In the genomic region with DNA sequence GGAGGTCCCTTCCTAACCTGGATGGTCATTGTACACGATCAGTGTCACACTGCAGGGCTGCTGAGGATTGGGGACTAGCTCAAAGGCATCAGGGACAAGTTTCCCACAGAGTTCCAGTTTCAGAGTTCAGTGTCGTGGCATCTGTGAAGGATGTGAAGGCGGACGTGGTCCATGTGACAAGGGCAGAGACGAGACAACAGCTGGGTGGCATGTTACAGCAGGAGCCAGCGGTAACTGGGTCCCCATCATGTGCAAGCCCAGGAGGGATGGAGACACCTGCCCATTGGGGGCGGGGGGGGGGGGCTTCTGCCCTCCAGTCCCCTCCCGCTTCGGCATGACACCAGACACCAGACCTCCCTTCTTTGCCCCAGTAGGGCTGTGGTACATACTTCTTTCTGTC, we compare ENCODE assay signal across 29 mouse cellular contexts.
A peak's percentile ranks its signal among the peaks of the same experiment; 100 is the strongest.
DNase-seq lines count a peak whose midpoint lies in the region; ATAC-seq lines count a peak whose summit lies in the region.
"Had no signal": no experiment of that assay in that cellular context is flagged by ENCODE, and none has a peak within 500 bp of the region (broad histone marks: within the 10 kb centered on the region; RNA-seq: fewer than 3 reads in every experiment).

No protein-coding gene starts in this region.

- H3K36me3 ChIP-seq in forebrain, embryonic 11.5 days (ENCODE audit: control insufficient read depth, insufficient read depth, low read length), result no peaks in the 10 kb centered on the region
- H3K36me3 ChIP-seq in forebrain, embryonic 14.5 days (ENCODE audit: control insufficient read depth, insufficient read depth, low read length), result no peaks in the 10 kb centered on the region
- no peaks in the 10 kb centered on the region for H3K36me3 ChIP-seq in lung, embryonic 15.5 days
- H3K36me3 ChIP-seq in limb, embryonic 11.5 days (ENCODE audit: control insufficient read depth, insufficient read depth, low read length), result no peaks in the 10 kb centered on the region
- H3K36me3 ChIP-seq: embryonic facial prominence, embryonic 15.5 days; forebrain, embryonic 12.5 days; heart, embryonic 12.5 days; heart, embryonic 15.5 days had no signal

- H3K4me2 ChIP-seq in forebrain, embryonic 11.5 days (ENCODE audit: low read depth, low read length, severe bottlenecking), result no peak overlapping the region
- no peak overlapping the region for H3K4me2 ChIP-seq in forebrain, embryonic 14.5 days (ENCODE audit: low read length)
- H3K4me2 ChIP-seq in lung, embryonic 15.5 days, result no peak overlapping the region
- no peak overlapping the region for H3K4me2 ChIP-seq in limb, embryonic 11.5 days (ENCODE audit: low read depth, severe bottlenecking)
- H3K4me2 ChIP-seq: embryonic facial prominence, embryonic 15.5 days; forebrain, embryonic 12.5 days; heart, embryonic 12.5 days; heart, embryonic 15.5 days; hindbrain, embryonic 14.5 days had no signal

- no peak overlapping the region for H3K4me3 ChIP-seq in forebrain, embryonic 11.5 days (ENCODE audit: low read depth, low read length)
- H3K4me3 ChIP-seq in forebrain, embryonic 14.5 days (ENCODE audit: low read depth, low read length), result no peak overlapping the region
- no peak overlapping the region for H3K4me3 ChIP-seq in lung, embryonic 15.5 days
- no peak overlapping the region for H3K4me3 ChIP-seq in limb, embryonic 11.5 days (ENCODE audit: low read depth, low read length)
- H3K4me3 ChIP-seq: embryonic facial prominence, embryonic 15.5 days; forebrain, embryonic 12.5 days; gastrocnemius, adult 2 months; heart, embryonic 12.5 days; heart, embryonic 15.5 days had no signal

- H3K4me1 ChIP-seq in forebrain, embryonic 11.5 days (replicated peaks; ENCODE audit: control insufficient read depth, insufficient read depth, low read length), result no peaks in the 10 kb centered on the region
- no peaks in the 10 kb centered on the region; the same call in 1 of the 2 replicates for H3K4me1 ChIP-seq in forebrain, embryonic 14.5 days (ENCODE audit: control insufficient read depth, insufficient read depth, low read length)
- peaks cover 20% of the 10 kb centered on the region for H3K4me1 ChIP-seq in lung, embryonic 15.5 days
- peaks cover 10% of the 10 kb centered on the region; the same call in 1 of the 2 replicates for H3K4me1 ChIP-seq in limb, embryonic 11.5 days (ENCODE audit: control insufficient read depth, insufficient read depth, low read length)

- peak; percentile 41 for DNase-seq in forebrain, embryonic 11.5 days (ENCODE audit: low spot score)
- DNase-seq in forebrain, embryonic 14.5 days (ENCODE audit: low spot score), result no peak
- no peak for DNase-seq in lung, postnatal 10 days
- no peak for DNase-seq in limb, embryonic 11.5 days (ENCODE audit: low spot score)
- no peak for DNase-seq in thymus, postnatal 14 days
- DNase-seq: adrenal gland, adult 8-10 months; adrenal gland, postnatal 25 days; cerebellum, adult 11-12 months; cerebellum, adult 8-10 months; cerebellum, postnatal 10 days; cerebellum, postnatal 36 days; gastrocnemius, adult 2 months; gastrocnemius, postnatal 14 days; heart, adult 11 months; heart, postnatal 10 days; heart, postnatal 4 days had no signal

- H3K9ac ChIP-seq in forebrain, embryonic 11.5 days (ENCODE audit: low read length), result no peak overlapping the region
- H3K9ac ChIP-seq in forebrain, embryonic 14.5 days (ENCODE audit: low read length), result no peak overlapping the region
- no peak overlapping the region for H3K9ac ChIP-seq in lung, embryonic 15.5 days
- no peak overlapping the region for H3K9ac ChIP-seq in limb, embryonic 11.5 days (ENCODE audit: low read length)
- H3K9ac ChIP-seq: embryonic facial prominence, embryonic 15.5 days; forebrain, embryonic 12.5 days; heart, embryonic 12.5 days; heart, embryonic 15.5 days; hindbrain, embryonic 14.5 days had no signal

- 79% methylated on average over 9 of the region's 9 CpGs for WGBS in forebrain, embryonic 11.5 days
- 89% methylated on average over 8 of the region's 9 CpGs for WGBS in forebrain, embryonic 14.5 days
- WGBS in lung, embryonic 15.5 days, result 68% methylated on average over 9 of the region's 9 CpGs
- WGBS in limb, embryonic 11.5 days, result 62% methylated on average over 9 of the region's 9 CpGs

- no peaks in the 10 kb centered on the region for H3K9me3 ChIP-seq in forebrain, embryonic 11.5 days (ENCODE audit: control insufficient read depth, low read length)
- no peaks in the 10 kb centered on the region for H3K9me3 ChIP-seq in forebrain, embryonic 14.5 days (replicated peaks; ENCODE audit: control insufficient read depth, low read length)
- no peaks in the 10 kb centered on the region for H3K9me3 ChIP-seq in lung, embryonic 15.5 days
- no peaks in the 10 kb centered on the region for H3K9me3 ChIP-seq in limb, embryonic 11.5 days (ENCODE audit: control insufficient read depth, low read length)
- H3K9me3 ChIP-seq: embryonic facial prominence, embryonic 15.5 days; forebrain, embryonic 12.5 days; heart, embryonic 12.5 days; heart, embryonic 15.5 days had no signal

- H3K27ac ChIP-seq in forebrain, embryonic 11.5 days (ENCODE audit: low read depth, low read length), result no peak overlapping the region
- H3K27ac ChIP-seq in forebrain, embryonic 14.5 days (ENCODE audit: low read depth, low read length), result no peak overlapping the region
- no peak overlapping the region for H3K27ac ChIP-seq in lung, embryonic 15.5 days
- no peak overlapping the region for H3K27ac ChIP-seq in limb, embryonic 11.5 days (replicated peaks; ENCODE audit: low read depth, low read length)
- H3K27ac ChIP-seq: embryonic facial prominence, embryonic 15.5 days; forebrain, embryonic 12.5 days; gastrocnemius, adult 2 months; heart, embryonic 15.5 days; hindbrain, embryonic 14.5 days; hindbrain, postnatal 0 days had no signal

- no peak for ATAC-seq in forebrain, embryonic 11.5 days (replicated peaks; ENCODE audit: low FRiP score)
- no peak for ATAC-seq in forebrain, embryonic 14.5 days
- 0 out of 2 replicates have a peak, but pooled peaks have one; percentile 24 for ATAC-seq in lung, embryonic 15.5 days (ENCODE audit: borderline replicate concordance, extremely low read depth, low FRiP score, low TSS enrichment)
- 0 out of 2 replicates have a peak, but pooled peaks have one; percentile 51 for ATAC-seq in limb, embryonic 11.5 days (ENCODE audit: insufficient number of reproducible peaks, low FRiP score, low TSS enrichment, low read depth)
- no peak for ATAC-seq in megakaryocyte-erythroid progenitor cell, adult 5-6 weeks (replicated peaks; ENCODE audit: low FRiP score, low TSS enrichment, poor library complexity, severe bottlenecking)
- ATAC-seq: activated CD4-positive, CD25-positive, alpha-beta regulatory T cell, adult 4 months; CD4-positive, CD25-positive, alpha-beta regulatory T cell, adult 4 months; forebrain, embryonic 16.5 days; hindbrain, postnatal 0 days; inflammation-experienced regulatory T-cells, adult 6 months; intestine, embryonic 16.5 days had no signal

- H3K27me3 ChIP-seq in forebrain, embryonic 11.5 days (ENCODE audit: control insufficient read depth, insufficient read depth, low read length), result no peaks in the 10 kb centered on the region
- no peaks in the 10 kb centered on the region for H3K27me3 ChIP-seq in forebrain, embryonic 14.5 days (replicated peaks; ENCODE audit: control insufficient read depth, insufficient read depth, low read length)
- H3K27me3 ChIP-seq in lung, embryonic 15.5 days, result no peaks in the 10 kb centered on the region
- no peaks in the 10 kb centered on the region for H3K27me3 ChIP-seq in limb, embryonic 11.5 days (ENCODE audit: control insufficient read depth, insufficient read depth, low read length)
- H3K27me3 ChIP-seq: embryonic facial prominence, embryonic 15.5 days; heart, embryonic 15.5 days had no signal

Comparison
In these comparisons a context has a peak if more than half of its experiments do, and no peak if none do; other contexts are left out.
1. ATAC-seq: peak in lung, embryonic 15.5 days (single experiment) and limb, embryonic 11.5 days (single experiment); none in forebrain, embryonic 11.5 days (single experiment), forebrain, embryonic 14.5 days (single experiment) and megakaryocyte-erythroid progenitor cell, adult 5-6 weeks (single experiment).